Mouse (Mus musculus) T-helper 17 cell (primary cell): ENCODE results near the gene Gpank1.
"Not testable (repeated sequence)": the region's sequence is repeated elsewhere in the genome, so short reads cannot be mapped to it uniquely, and the experiment has no call there.

Experiments
- in situ Hi-C, 2 experiments: fragments of 300-600 bp; cut with MboI, MseI; formaldehyde crosslinking; loops; 1 replicate in 1 of 2; 2 replicates in 1 of 2; pipeline ENCODE4 v1.15.1; 2025; ENCODE audit warnings: high pct_unique_total_duplicates in 2 of 2

Gpank1 gene

DNA sequence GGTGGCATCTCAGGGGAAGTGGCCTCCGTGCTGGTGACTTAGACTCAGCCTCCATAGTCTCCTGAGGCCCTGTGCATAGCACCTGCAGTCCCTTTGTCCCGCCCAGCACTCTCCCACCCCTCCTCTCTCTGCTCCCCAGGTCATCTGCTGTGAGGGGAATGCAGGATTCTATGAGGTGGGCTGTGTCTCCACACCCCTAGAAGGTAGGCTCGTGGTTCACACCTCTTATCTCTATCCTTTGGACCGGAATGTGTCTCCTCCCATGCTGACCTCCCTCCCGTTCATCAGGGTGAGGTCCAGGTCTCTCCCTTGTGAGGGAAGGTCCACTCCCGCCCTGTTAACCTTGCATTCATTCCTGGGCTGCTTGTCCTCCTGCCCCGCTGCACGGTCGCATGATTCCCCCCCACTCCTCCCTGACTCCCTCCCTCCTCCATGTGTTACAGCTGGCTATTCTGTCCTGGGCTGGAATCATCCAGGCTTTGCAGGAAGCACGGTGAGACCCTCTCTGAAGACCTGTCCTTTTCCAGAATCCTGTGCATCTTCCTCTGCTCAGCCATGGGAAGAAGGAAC lies 21.0 kb upstream of the Gpank1 start:
- in situ Hi-C loops = no loop called here

DNA sequence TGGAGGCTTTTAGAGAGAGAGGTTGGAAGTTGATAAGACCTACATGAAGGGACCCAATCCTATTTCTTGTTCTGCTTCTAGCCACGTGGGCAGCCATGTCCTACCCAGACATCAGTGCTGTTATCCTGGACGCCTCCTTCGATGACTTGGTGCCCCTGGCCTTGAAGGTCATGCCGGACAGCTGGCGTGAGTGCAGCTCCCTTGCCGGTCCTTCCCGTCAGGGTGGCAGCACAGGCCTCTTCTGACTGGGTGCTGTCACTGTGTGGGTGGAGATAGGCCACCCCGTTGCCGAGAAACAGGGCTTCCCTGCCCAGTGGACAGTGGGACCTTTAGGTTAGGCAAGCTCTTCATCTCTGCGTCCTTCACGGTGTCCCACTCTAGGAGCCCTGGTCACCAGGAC lies 20.1 kb upstream of the Gpank1 start:
- in situ Hi-C loops = no loop called here

DNA sequence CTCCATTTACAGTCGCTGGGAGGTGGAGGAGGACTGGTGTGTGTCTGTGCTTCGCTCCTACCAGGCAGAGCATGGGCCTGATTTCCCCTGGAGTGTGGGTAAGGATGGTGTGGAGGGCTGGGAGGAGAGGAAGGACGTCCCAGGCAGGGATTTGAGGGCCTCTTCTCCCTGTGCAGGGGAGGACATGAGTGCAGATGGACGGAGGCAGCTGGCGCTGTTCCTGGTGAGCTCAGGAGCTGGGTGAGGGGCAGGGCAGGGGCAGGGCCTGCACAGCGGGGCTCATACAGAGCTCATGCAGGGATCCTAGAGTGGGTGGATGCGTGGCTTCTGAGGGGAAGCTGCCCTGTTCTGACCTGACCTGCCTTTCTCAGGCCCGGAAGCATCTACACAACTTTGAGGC lies 19.0 kb upstream of the Gpank1 start:
- in situ Hi-C loops = no loop called here

DNA sequence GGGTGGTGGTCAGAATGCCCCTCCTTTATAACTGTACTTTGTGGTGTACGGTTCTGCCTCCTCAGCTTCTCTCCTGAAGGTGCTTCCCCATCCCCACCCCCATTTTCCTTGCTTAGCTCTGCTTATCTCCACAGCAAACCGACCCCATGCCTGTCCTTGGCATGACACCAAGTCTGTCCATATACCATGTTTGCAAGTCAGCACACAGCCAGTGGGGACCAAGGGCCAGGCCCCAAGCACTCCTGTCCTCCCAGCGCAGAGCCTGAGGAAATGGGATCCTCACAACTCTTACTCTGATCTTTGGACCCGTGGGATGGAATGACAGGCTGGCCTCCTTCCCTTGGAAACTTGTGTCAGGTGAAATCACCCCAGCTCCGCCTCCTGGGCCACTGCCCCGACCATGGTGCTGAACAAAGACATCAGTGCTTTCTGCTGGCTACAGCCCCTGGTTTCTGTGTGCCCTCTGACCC lies 18.0 kb upstream of the Gpank1 start:
- in situ Hi-C loops = no loop called here

DNA sequence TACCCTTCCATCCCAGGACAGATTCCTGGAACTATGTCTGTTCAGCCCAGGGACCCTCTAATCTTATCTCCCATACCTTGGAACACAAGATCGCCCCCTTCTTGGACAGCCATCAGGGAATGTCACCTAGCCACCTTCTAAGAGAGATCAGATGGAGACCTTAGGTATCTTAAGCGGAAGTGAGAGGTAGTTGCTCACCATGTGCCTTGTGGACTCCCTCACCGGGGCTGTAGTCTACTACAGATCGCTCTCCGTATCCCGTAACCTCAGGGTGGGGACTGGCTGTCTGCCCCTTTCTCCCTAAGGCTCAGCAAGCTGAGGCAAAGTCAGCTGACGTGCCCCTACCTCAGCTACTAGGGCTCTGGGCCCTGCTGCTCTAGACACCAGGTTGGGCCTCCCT lies 17.2 kb upstream of the Gpank1 start:
- in situ Hi-C loops = no loop called here

DNA sequence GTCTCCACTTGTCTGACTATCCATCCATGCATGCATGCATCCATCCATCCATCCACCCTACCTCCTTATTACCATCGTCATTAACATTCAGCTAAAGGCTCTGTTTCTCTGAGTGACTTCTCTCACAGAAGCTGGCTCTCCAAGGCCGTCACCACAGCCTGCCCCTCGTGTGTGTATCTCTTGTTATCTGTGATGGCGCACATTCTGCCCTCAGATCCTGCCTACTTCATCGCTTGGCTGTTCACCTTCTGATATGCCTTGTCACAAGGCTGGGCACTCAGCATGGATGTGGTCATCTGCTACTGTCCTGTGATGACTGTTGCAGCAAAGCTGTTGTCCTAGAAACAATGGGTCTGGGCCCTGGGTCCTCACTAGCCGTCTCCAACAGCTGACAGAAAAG lies 16.5 kb upstream of the Gpank1 start:
- in situ Hi-C loops = no loop called here

DNA sequence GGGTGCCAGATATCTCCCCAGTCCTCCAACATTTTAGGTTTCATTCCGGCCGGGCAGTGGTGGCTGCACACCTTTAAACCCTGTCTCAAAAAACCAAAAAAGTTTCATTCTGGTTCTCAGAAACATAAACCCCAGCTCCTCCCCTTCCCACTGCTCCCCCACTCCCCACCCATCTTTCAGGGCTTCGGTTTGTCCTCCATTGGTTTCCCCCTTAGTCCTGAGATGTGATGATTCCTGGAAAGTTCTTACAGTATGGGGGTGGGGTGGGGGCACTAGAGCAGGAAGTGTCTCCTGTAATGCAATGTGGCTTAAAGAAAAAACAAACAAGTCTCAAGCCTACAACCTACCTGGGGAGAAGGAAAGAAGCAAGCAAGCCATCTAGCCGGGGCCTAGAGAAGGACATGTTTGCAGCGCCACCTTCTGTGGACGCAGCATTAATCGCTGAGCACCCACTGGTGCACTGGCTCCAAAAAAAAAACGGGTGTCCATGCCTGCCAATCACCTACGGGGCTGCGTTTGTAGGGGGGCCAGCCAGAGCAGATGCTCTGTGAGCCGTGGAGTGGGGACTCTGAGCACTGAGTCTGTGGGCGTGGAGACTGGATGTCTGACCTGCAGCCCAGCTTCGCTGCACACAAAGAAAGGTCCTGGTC lies 15.4 kb upstream of the Gpank1 start:
- in situ Hi-C loops = no loop called here

DNA sequence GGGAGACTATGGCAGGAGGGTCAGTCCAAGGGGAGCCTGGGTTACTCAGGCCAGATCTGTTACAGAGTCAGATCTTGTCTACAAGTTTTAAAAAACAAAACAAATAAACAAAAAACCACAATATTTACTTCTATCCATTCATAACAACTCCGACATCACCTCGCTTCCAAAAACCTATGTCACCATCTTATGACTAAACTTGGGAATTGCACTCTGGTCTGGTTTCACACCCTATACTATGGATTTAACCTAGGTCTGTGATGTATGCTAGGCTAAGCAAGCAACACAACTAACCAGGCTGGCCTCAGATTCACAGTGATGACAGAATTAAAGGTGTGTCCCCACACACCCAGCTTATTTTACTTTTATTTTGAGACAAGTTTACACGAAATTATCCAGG lies 14.7 kb upstream of the Gpank1 start:
- in situ Hi-C loops = no loop called here

DNA sequence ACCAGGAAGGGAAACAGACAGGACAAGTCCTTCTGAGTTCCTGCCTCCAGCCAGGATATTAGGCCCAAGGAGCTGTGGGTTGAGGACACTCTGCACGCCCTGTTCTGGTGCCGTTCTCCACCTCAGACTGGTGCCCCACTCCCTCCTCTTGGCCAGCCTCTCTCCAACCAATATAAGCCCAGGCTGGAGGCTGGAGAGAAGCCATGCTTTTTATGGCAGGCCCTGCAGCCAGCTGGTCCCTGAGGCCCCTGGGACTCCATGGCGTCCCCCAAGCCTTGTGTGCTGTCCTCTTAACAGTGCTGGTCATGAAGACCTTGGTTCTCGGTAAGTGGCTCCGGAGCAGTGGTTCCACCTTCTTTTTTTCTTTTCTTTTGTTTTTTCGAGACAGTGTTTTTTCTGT lies 13.2 kb upstream of the Gpank1 start, which contains the start of gene Ly6g5c:
Gene Ly6g5c, plus strand, starts transcription at position 183 of the 400 bp plus-strand sequence.
- in situ Hi-C loops = no loop called here

DNA sequence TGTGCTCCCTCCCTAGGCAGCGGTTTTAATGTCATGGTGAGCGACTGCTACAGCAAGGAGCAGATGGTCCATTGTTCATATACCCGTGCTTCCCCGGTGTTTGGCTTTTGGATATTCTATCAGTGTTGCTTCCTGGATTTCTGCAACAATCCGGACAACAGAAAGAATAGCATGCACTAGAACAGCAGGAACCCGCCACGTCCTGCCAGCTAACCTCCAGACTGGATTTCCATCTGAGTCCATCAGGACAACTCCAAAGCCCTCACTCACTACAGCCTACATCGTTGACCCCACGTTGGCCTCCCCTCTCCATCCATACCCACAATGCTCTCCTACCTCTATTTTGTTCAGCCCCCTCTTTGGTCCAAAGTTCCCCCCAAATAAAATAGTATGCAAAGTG lies 9.5 kb upstream of the Gpank1 start:
- in situ Hi-C loops = no loop called here

DNA sequence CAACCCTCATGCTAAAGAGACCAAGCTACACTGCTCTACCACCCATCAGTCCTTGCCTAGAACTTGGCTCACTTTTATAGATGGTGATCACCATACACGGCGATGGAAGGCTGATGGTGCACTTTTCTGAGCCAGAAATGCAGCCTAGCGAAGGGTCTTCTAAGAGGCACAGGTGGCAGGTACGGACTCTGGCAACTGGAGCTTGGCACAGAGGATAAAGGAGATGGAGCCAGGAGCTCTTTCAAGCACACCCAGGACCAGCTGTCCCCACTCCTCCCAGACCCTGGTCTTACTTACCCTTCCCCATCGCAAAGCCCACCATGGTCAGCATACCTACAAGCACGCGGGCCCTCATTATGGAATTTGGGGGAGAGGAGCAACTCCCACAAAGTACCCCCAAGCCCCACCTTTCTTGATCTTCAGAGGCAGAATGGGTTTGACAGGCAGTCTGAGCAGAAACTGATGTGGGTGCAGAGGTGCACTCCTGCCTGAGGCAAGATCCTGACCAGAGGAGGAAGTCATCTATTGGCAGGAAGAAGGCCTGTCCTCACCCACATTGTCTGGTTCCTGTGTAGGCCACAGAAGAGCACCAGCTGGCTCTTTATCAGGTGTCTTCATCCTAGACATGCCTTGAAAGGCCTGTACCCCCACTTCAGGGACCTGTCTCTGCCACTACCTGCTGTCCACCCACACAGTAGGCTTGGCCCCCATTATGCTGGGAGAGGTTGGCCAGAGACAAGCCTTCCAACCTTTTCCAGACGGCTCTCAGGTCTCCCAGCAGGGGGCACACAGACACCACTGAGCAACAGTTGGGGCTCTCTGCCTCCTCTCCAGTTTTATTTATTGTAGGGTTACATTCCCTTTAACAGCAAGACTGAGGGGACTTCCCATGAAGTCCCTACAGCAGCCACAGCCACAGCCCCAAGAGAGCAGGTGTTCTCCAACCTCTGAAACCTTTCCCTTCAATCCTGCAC lies 5.9 kb upstream of the Gpank1 start, which contains the start of gene Ly6g5b:
Gene Ly6g5b, minus strand, starts transcription at position 383 of the 974 bp plus-strand sequence.
- in situ Hi-C loops = no loop called here

DNA sequence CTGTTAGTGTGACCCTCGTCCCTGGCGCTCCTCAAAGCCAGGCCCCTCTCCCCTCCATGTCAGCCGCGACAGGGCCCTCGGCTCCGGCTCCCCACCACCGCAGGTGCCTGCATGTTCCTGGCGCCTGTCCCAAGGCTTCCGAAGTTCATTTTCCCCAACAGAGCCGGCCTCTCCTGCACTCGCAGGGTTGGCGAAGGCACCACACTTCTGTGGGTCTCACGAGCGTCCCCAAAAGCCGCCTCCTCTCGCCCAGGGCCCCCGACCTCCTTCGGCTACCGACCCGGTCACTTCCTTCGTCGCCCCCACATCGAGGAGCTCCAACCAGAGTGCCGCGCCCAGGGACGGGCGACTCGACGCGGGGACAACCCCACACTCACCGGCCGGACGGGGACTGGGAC lies 511 bp upstream of the Gpank1 start:
- in situ Hi-C loops = no loop called here

DNA sequence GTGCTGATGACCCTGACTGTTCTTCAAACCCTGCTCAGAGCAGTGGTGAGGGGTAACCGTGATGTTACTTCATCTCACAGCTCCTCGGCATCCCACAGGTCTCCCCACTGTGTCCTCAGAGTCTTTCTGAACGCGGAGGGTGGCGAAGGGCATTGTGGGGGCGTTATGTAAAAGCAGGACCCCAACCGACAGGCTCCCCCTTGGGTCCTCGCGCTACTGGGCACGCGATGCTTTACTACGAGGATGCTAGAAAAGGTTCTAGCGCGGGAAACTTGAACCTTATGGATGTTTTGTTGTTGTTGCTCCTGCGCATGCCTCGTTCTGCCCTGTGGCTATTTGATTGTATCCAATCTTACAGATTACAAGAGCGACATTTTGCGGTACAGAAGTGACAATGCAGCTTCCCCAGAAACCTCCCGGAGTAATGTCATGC lies 632 bp downstream of the Gpank1 start, which contains the start of gene Csnk2b:
Gene Csnk2b, minus strand, starts transcription at position 183 of the 433 bp plus-strand sequence.
- in situ Hi-C loops = no loop called here

DNA sequence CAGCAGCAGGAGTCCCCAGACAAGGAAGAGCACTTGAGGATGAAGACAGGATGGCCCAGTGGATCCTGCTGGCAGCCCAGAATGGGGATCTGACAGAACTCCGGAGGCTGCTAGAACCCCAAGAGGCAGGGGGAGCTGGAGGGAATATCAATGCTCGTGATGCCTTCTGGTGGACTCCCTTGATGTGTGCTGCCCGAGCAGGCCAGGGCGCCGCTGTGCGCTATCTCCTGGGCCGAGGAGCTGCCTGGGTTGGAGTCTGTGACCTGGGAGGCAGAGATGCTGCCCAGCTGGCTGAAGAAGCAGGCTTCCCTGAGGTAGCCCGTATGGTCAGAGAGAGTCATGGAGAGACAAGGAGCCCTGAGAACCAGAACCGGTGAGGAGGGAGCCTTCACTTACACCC lies 2.0 kb downstream of the Gpank1 start:
- in situ Hi-C loops = not testable (repeated sequence)

DNA sequence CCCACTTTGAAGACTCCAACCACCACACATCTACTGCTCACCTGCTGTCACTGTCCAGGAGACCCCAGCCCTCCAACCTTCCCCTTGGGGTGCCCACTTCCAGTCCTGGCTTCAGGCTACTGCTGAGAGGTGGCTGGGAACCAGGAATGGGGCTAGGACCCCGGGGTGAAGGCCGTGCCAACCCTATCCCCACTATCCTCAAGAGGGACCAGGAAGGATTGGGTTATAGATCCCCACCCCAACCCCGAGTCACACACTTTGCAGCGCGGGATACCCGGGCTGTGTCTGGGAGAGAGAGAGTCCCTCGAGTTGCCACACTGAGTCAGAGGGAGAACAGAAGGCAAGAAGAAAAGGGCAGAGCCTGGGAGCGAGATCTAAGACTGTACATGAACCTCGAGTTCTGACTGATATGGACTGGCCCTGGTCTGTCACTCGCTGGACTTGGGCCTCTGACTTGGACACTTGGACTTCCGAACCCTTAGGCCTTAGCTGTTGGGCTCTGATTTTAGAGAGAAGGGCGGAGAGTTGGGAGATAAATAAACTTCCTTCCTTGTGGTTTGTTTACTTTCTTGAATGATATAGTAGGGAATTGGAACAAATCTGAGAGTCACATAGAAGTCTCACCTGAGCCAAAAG lies 3.1 kb downstream of the Gpank1 start:
- in situ Hi-C loops = not testable (repeated sequence)

DNA sequence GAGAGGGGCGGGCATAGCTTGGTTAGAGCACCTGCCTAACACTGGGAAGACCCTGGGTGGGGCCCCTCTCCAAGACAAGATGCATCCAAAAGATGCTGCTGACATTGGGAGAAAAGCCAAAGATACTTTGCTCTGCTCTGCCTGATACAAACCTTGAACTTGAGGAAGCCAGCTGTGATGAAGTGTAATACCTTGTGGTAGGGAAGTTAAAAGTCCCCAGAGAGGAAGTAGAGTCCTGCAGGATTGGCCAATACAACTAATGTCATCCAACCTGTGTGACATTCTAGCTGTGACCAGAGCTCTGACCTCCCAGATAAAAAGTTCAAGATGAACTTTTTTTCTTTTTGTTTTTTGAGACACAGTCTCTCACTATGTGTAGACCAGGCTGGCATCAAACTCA lies 3.8 kb downstream of the Gpank1 start:
- in situ Hi-C loops = no loop called here

DNA sequence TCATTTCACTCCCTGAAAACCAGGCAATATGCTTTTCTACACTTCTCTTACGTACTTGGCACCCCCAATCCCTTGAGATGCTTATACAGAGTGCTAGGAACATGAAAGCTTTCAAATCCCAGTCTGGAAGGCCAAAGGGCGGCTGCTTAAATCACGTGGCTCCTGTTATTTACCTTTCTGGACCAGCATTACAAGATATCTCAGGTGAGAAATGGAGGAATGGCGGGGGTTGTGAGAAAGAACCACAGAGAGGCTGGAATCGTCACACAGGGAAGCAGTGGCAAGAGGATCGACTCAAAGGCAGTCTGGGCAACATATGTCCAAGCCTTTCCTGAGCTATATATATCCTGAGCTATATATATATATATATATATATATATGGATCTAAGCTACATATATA lies 4.3 kb downstream of the Gpank1 start:
- in situ Hi-C loops = no loop called here

DNA sequence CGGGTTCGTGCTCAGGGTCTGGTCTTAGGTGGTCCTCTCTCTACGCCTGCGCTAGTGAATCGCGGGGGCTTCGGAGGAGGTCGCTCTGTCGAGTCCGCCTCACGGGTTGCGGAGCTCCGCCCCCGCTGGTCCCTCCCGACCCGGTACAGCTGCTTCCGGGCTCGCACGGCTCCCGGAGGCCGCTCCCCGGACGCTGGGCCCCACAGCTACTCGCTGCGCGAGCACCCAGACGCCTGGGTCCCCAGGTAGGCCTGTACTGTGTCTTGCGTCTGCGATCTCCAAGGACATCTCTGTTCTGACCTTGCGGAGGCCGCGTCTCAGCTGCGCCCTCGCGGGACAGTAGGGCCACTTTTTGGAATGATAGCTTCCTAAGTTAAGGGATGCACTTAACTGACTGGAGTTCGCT lies 5.0 kb downstream of the Gpank1 start, which contains the start of gene D17H6S53E:
Gene D17H6S53E, plus strand, starts transcription at position 168 of the 406 bp plus-strand sequence.
- in situ Hi-C loops = no loop called here

DNA sequence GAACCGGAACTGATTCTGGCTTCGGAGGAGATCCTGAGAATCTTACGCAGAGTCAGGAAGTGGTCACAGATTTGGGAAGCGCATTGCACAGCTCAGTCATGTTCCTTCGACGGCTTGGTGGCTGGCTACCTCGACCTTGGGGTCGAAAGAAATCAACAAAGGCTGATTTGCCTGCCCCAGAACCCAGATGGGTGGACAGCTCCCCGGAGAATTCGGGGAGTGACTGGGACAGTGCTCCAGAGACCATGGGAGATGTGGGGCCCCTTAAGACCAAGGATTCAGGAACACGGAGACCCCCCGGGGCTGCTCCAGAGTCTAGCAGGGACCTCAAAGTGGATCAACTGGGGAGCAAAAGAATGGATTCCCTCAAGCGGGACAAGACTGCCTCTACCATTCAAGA lies 5.8 kb downstream of the Gpank1 start:
- in situ Hi-C loops = no loop called here

DNA sequence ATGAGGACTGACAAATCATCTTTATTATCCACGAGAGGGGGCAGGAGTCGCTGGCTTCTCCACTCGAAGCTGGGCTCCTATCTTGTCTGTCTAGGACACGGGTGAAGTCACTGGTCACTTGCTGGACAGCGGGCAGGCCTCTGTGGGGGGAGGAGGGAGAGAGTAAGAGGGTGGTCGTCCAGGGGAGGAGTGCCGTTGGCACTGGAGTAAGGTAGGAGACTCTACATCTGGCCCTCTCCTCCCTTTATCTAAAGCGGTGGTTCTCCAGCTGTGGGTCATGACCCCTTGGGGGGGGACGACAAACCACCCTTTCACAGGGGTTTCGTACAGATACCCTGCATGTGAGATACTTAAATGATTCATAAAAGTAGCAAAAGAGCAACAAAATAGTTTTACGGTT lies 7.7 kb downstream of the Gpank1 start:
- in situ Hi-C loops = no loop called here

DNA sequence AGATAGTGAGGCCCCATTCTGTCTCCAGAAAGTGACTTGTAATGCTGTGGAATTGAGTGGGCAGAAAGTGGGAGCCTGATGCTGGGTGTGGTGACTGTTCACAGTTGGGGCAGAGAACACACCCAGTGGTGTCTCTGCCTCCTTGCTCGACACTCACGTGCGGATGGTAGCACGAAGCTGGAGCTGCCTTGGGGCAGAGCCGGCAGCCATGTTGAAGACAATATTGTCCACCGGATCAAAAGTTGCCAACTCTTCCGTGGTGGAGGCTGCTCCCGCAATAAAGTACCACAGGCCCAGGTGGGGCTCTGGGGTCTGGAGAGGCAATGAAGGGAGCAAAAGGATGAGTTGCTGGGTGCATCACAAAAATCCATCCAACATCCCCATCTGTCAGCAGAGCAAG lies 9.8 kb downstream of the Gpank1 start:
- in situ Hi-C loops = no loop called here
